Mouse (Mus musculus) embryonic facial prominence, embryonic 10.5 days (tissue): ENCODE results near the gene Klf8. TPM values are rescaled to one million over a fixed set of nuclear protein-coding genes. Genes with fewer than 3 reads are reported as not detected.
A peak's percentile ranks its signal among the peaks of the same experiment; 100 is the strongest.
"Not testable (repeated sequence)": the region's sequence is repeated elsewhere in the genome, so short reads cannot be mapped to it uniquely, and the experiment has no call there.

Experiments used
- DNase-seq: peaks from one replicate; pipeline ENCODE4 v3.0.0-alpha.2; 2017; ENCODE audit warnings: low spot score
- H3K27ac ChIP-seq: fragments of 300-500 bp; sonication (generic); replicated peaks from 2 replicates; pipeline ENCODE4 v1.5.1; 2016; ENCODE audit warnings: mild to moderate bottlenecking
- H3K27me3 ChIP-seq: fragments of 300-500 bp; sonication (generic); replicated peaks from 2 replicates; pipeline ENCODE4 v1.6.1; 2016; ENCODE audit warnings: low read depth, mild to moderate bottlenecking; ENCODE audit not compliant: poor library complexity, severe bottlenecking
- H3K36me3 ChIP-seq: fragments of 300-500 bp; sonication (generic); replicated peaks from 2 replicates; pipeline ENCODE4 v1.6.1; 2016; ENCODE audit warnings: mild to moderate bottlenecking, moderate library complexity
- H3K4me1 ChIP-seq: fragments of 300-500 bp; sonication (generic); 2 replicates; pipeline ENCODE4 v1.6.1; 2016
- H3K4me3 ChIP-seq: fragments of 300-500 bp; sonication (generic); 2 replicates; pipeline ENCODE4 v1.5.1; 2016; ENCODE audit warnings: mild to moderate bottlenecking, moderate library complexity
- H3K9me3 ChIP-seq: fragments of 300-500 bp; sonication (generic); 2 replicates; pipeline ENCODE4 v1.6.1; 2016; ENCODE audit warnings: mild to moderate bottlenecking
- WGBS: fragments of 180-500 bp; shearing (Covaris S2); methylation state at CpG from one replicate; pipeline ENCODE4 v1.1.7; 2016; 5-methylcytosine and 5-hydroxymethylcytosine counted together
- polyA plus RNA-seq: library from polyadenylated mRNA; unstranded; fragments of >200 nt; fragmentation: Nextera tagmentation; extraction: Ambion mirVana; gene quantifications from 2 replicates; pipeline ENCODE4 v1.2.1, GENCODE M21; 2016

Gene Klf8
- 0.77 and 1.1 TPM in 2 replicates for polyA plus RNA-seq

DNA sequence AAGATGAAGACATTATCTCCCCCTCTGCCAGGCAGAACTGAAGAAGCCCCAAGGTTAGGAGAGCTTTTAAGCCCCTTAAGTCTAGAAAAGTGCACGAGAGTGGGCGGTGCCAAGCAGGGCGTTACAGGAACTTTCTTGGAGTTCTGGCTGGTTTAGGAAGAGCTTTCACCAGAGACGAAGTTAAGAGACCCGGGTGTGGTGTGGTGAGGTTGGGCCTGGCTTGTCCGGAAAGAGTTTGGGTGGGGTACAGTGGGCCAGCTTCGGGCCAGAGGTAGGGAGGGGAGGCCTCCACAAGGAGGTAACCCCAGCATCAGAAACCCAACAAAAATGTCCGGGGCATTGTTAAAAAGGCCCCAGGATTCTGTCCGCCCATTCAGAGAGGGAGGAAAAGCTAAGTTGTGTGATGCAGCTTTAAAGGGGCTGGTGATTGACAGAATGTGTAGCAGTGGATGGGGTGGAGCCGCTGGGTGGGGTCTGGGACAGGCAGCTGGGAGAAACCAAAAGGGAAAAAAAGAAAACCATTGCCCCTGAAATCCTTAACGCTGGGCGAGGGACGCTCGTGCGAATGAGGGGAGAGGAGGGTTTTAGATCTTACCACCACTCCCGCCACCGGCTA is at the start of gene Klf8:
Gene Klf8, plus strand, starts transcription at position 163 of the 616 bp plus-strand sequence.
- WGBS, result 23% methylated on average over 17 of the region's 17 CpGs
- H3K9me3 ChIP-seq, result no peaks in the 10 kb centered on the region
- peak; percentile 25 for DNase-seq
- peaks cover 4% of the 10 kb centered on the region; the same call in 1 of the 2 replicates for H3K4me1 ChIP-seq
- no peaks in the 10 kb centered on the region for H3K36me3 ChIP-seq
- peak within 1 kb of the TSS; percentile 63 for H3K27ac ChIP-seq
- peak within 1 kb of the TSS; percentile 65 for H3K4me3 ChIP-seq
- H3K27me3 ChIP-seq, result peaks cover 49% of the 10 kb centered on the region

- WGBS, result 65% methylated on average over 2 of the region's 2 CpGs
- H3K36me3 ChIP-seq, H3K4me1 ChIP-seq: not testable (repeated sequence)
Observed at GRCm38 (mm10) chrX:153199185-153199584, 38.1 kb upstream of the Klf8 start.

DNA sequence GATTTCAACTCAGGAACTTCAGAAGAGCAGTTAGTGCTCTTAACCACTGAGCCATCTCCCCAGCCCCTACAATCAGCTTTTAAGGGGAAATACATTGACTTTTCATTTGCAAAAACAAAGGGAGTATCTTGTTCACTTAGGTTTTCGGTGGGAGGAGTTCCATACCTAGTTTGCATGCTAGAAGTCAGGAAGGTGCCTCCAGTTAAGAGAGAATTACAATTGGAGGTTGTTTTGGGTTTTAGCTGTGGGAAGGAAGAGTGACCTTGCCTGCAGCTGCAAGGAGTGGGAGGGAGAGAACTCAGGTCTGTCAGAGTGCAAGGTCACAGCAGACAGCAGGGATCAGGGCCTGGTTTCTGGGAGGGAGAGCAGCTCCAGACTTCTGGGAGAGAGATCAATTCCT is 26.2 kb upstream of the Klf8 start:
- Histone ChIP-seq H3K9me3 (no peaks in the 10 kb centered on the region), H3K27ac (no peak overlapping the region), H3K36me3 (no peaks in the 10 kb centered on the region), H3K4me1 (no peaks in the 10 kb centered on the region), H3K27me3 (peaks cover 15% of the 10 kb centered on the region), H3K4me3 (no peak overlapping the region)
- no peak for DNase-seq
- 61% methylated on average over 1 of the region's 1 CpGs for WGBS

More at GRCm38 (mm10) chrX:153199185-153199584, 38.1 kb upstream of the Klf8 start:
- H3K4me3 ChIP-seq, H3K9me3 ChIP-seq, H3K27me3 ChIP-seq, H3K27ac ChIP-seq: not testable (repeated sequence)
- peak; percentile 8 for DNase-seq

DNA sequence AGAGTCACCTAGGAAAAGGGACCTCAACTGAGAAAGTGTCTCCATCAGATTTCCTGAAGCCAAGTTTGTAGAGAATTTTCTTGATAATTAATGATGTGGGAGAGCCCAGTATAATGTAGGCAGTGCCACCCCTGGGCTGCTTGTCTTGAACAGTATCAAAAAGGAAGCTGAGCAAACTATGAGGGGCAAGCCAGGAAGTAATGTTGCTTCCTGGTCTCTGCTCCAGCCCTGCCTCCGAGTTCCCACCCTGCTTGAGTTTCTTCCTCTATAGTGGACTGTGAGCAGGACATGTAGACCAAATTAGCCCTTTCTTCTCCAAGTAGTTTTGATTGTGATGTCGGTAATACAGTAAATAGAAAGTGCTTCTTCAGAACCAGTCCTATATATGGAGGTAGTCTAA is 6.0 kb upstream of the Klf8 start:
- DNase-seq, result no peak
- Histone ChIP-seq H3K9me3 (no peaks in the 10 kb centered on the region), H3K4me3 (no peak overlapping the region), H3K36me3 (no peaks in the 10 kb centered on the region), H3K4me1 (no peaks in the 10 kb centered on the region), H3K27me3 (peaks cover 28% of the 10 kb centered on the region), H3K27ac (no peak overlapping the region)
- WGBS, result 62% methylated on average over 2 of the region's 2 CpGs

GRCm38 (mm10) chrX:153233255-153233654 is 4.0 kb upstream of the Klf8 start:
- H3K27ac ChIP-seq, result no peak overlapping the region
- WGBS, result 18% methylated on average over 10 of the region's 10 CpGs

GRCm38 (mm10) chrX:153237920-153238504 is 746 bp downstream of the Klf8 start:
- peak; percentile 57 for DNase-seq
- Histone ChIP-seq H3K9me3 (no peaks in the 10 kb centered on the region), H3K27me3 (peaks cover 48% of the 10 kb centered on the region), H3K4me3 (peak overlapping the region; percentile 65), H3K4me1 (peaks cover 4% of the 10 kb centered on the region; the same call in 1 of the 2 replicates), H3K36me3 (no peaks in the 10 kb centered on the region), H3K27ac (peak overlapping the region; percentile 63)
- WGBS, result 18% methylated on average over 23 of the region's 23 CpGs

More at GRCm38 (mm10) chrX:153233255-153233654, 4.0 kb upstream of the Klf8 start:
- Histone ChIP-seq H3K4me3 (no peak overlapping the region), H3K9me3 (no peaks in the 10 kb centered on the region), H3K4me1 (peaks cover 4% of the 10 kb centered on the region; the same call in 1 of the 2 replicates), H3K36me3 (no peaks in the 10 kb centered on the region), H3K27me3 (peaks cover 41% of the 10 kb centered on the region)
- DNase-seq, result peak; percentile 10

- no peak overlapping the region for H3K4me3 ChIP-seq
- H3K27ac ChIP-seq, result no peak overlapping the region
- H3K36me3 ChIP-seq, result no peaks in the 10 kb centered on the region
- no peaks in the 10 kb centered on the region for H3K9me3 ChIP-seq
- no peaks in the 10 kb centered on the region for H3K4me1 ChIP-seq
- WGBS, result 58% methylated on average over 1 of the region's 1 CpGs
- DNase-seq, result no peak
- peaks cover 7% of the 10 kb centered on the region for H3K27me3 ChIP-seq
Observed at GRCm38 (mm10) chrX:153254256-153254655, 17.0 kb downstream of the Klf8 start.

DNA sequence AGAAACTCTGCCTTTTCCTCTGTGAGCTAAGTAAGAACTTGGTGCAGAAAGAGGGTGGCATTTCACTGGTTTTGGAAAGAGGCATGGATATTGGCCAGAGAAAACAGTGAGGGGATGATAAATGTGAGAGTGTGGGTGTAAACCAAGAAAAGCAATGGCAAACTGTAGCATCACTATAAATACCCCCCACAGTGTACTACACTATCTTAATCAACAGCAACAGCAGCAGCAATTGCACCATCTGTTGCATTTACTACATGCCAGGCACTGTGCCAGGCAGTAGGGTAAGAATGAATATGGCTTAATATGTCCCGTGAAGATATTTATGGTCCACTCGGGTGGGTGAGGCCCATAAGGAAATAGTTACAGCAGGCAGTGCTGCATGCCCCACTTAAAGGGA is 18.2 kb downstream of the Klf8 start:
- DNase-seq, result no peak
- Histone ChIP-seq H3K4me3 (no peak overlapping the region), H3K36me3 (no peaks in the 10 kb centered on the region), H3K27ac (no peak overlapping the region), H3K27me3 (peaks cover 7% of the 10 kb centered on the region), H3K4me1 (no peaks in the 10 kb centered on the region), H3K9me3 (no peaks in the 10 kb centered on the region)
- WGBS, result 86% methylated on average over 2 of the region's 2 CpGs

GRCm38 (mm10) chrX:153282185-153282584 is 44.9 kb downstream of the Klf8 start:
- H3K4me3 ChIP-seq, result no peak overlapping the region
- no peaks in the 10 kb centered on the region for H3K9me3 ChIP-seq
- H3K36me3 ChIP-seq, result no peaks in the 10 kb centered on the region
- peaks cover 4% of the 10 kb centered on the region; the same call in 1 of the 2 replicates for H3K27me3 ChIP-seq
- H3K4me1 ChIP-seq, result no peaks in the 10 kb centered on the region
- WGBS, result 80% methylated on average over 2 of the region's 2 CpGs
- H3K27ac ChIP-seq, result no peak overlapping the region
- no peak for DNase-seq

- no peaks in the 10 kb centered on the region for H3K4me1 ChIP-seq
- H3K4me3 ChIP-seq, result no peak overlapping the region
- no peak for DNase-seq
- WGBS, result 96% methylated on average over 4 of the region's 4 CpGs
- H3K9me3 ChIP-seq, result no peaks in the 10 kb centered on the region
- no peaks in the 10 kb centered on the region for H3K36me3 ChIP-seq
- no peak overlapping the region for H3K27ac ChIP-seq
- H3K27me3 ChIP-seq, result peaks cover 10% of the 10 kb centered on the region; the same call in 1 of the 2 replicates
Observed at GRCm38 (mm10) chrX:153311356-153311755, 74.1 kb downstream of the Klf8 start.

DNA sequence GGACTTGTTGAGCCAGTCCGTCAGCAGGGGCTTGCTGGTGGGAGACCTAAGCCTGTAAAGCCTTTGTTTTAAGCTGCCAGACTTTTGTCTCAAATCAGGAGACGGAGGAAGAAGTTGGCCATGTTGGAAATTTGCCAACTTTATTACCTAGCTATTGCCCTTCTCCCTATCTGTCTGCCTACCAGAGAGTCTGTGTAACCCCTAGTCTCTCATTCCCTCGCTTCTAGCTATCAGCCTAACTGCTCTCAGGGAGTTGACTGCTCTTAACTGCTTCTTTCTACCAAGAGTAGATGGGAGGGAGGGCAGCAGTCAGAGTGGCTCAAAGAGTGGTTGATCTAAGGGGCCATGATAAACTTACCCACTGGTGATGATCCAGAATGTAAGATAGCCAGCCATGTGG is 85.8 kb downstream of the Klf8 start:
- H3K27ac ChIP-seq, result no peak overlapping the region
- no peaks in the 10 kb centered on the region for H3K9me3 ChIP-seq
- WGBS, result 73% methylated on average over 3 of the region's 3 CpGs
- no peak for DNase-seq
- peaks cover 9% of the 10 kb centered on the region; the same call in 1 of the 2 replicates for H3K27me3 ChIP-seq
- no peaks in the 10 kb centered on the region for H3K4me1 ChIP-seq
- H3K4me3 ChIP-seq, result no peak overlapping the region
- no peaks in the 10 kb centered on the region for H3K36me3 ChIP-seq

DNA sequence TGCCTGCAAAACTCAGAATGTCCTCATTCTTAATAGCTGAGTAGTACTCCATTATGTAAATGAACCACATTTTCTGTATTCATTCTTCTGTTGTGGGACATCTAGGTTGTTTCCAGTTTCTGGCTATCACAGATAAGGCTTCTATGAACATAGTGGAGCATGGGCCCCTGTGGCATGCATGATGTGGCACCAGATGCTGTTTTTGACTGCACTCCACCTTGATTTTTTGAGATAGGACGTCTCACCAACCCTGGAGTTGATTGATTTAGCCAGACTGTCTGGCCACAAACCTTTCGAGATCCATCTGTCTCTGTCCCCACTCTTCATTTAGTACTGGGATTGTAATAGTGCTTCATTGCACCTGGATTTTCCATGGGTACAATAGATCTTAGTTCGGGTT is 96.9 kb downstream of the Klf8 start:
- WGBS, result 76% methylated on average over 3 of the region's 3 CpGs
- DNase-seq, H3K4me1 ChIP-seq, H3K27me3 ChIP-seq, H3K9me3 ChIP-seq, H3K27ac ChIP-seq, H3K4me3 ChIP-seq, H3K36me3 ChIP-seq: not testable (repeated sequence)
